Mouse (Mus musculus) small intestine, adult 2 months (tissue): ENCODE results near the gene Aff3.

Source experiments
- CTCF ChIP-seq: fragments of 200-500 bp; IDR thresholded peaks from 2 replicates; pipeline ENCODE4 v1.5.1; 2012; ENCODE audit warnings: low read depth, mild to moderate bottlenecking, control low read depth, inconsistent platforms, low read length, moderate library complexity, mixed read lengths; ENCODE audit not compliant: insufficient replicate concordance, insufficient read length; ENCODE audit errors: extremely low read depth
- POLR2A ChIP-seq: fragments of 200-500 bp; IDR thresholded peaks from 2 replicates; pipeline ENCODE4 v1.6.1; 2012; ENCODE audit warnings: low read depth, mild to moderate bottlenecking, control low read depth, inconsistent platforms, low read length, moderate library complexity

DNA sequence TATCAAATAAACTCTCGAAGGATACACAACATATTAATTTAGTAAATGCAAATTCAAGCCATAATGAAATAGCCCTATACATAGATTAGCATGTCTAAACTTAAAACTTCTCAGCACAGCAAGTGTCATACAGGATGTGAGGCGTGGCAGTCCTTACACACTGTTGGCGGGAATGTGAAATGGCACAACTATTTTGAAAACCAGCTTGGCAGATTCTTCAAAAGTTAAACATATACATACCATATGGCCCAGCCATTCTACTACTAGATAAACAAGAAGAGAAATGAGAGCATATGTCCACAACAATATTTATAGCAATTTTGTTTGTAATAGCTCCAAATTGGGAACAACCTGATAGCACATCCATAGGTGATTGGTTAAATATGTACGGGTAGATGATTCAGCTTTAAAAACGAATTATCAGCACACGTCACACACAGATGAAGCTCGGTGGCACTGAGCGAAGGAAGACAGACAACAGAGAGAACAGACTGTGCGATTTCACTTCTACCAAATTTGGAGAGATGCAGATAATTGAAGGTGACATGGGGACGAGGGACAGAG lies 18.5 kb upstream of the Aff3 start:
- TF ChIP-seq CTCF (no peak), POLR2A (no peak)
